Mouse (Mus musculus) kidney, adult 9 months (tissue): ENCODE results near the gene Fopnl.
A peak's percentile ranks its signal among the peaks of the same experiment; 100 is the strongest.

Experiments
- DNase-seq: peaks from one replicate; pipeline ENCODE4 v3.0.0; 2022

Gene Fopnl

GRCm38 (mm10) chr16:14316884-14317876 is at the start of gene Fopnl:
Gene Fopnl (minus strand): TSS chr16:14317405.
- peak; percentile 98 for DNase-seq

DNA sequence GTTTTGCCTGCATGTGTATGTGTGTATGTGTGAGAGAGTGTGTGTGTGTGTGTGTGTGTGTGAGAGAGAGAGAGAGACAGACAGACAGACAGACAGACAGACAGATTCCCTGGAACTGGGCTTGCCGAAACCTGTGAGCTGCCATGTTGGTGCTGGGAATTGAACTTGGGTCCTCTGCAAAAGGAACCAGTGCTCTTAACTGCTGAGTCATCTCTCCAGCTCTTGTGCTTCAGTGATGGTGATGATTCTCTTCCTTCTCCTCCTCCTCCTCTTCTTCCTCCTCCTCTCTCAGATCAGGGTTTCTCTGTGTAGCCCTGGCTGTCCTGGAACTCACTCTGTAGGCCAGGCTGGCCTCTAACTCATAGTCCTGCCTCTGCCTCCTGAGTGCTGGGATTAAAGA is 48.8 kb upstream of the Fopnl start:
- no peak for DNase-seq

- no peak for DNase-seq
These were observed 48.3 kb upstream of the Fopnl start for GRCm38 (mm10) chr16:14365457-14365856.

- no peak for DNase-seq
These were observed 46.9 kb upstream of the Fopnl start for GRCm38 (mm10) chr16:14364066-14364465.

DNA sequence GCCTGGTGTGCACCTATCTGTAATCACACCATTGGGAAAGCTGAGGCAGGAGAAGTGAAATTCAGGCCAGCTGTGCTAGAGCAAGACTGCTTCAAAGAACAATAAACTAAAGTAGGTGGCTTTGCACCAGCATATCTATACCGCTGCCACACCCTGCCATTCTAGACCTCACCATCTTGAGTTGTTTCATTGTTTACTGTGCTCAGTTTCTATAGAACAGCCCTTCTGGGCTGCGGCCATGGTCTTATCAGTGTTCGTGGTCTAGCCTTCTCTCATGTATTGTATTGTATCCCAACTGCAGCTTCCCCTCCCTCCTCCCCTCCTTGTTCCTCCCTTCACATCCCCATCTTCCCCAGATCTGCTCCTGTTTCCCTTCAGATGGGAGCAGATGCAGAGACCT is 46.3 kb upstream of the Fopnl start:
- no peak for DNase-seq

GRCm38 (mm10) chr16:14362099-14362820 is 45.1 kb upstream of the Fopnl start:
- DNase-seq = no peak

GRCm38 (mm10) chr16:14361362-14362098 is 44.3 kb upstream of the Fopnl start, which contains the start of gene Abcc1:
Gene Abcc1 (plus strand): TSS chr16:14361558.
- peak; percentile 43 for DNase-seq

DNA sequence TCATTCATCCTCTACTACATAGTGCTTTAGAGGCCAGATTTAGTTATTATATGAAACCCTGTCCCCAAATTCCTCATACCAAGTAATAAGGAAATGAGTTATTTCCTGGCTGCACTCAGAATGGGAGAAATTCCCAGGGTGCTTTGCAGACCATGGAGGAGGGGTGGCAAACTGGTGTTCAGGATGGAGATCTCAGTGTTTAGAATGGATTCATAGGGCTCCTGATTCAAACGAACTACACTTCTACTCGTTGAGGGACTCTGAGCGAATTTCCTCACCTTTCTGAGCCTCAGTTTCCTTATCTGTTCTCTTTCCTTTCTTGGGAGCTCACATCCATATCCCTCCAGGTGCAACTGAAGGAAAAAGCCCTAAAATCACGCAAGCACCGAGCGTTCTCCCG is 43.7 kb upstream of the Fopnl start:
- DNase-seq = no peak

- no peak for DNase-seq
These were observed 41.3 kb upstream of the Fopnl start for GRCm38 (mm10) chr16:14358531-14358930.

DNA sequence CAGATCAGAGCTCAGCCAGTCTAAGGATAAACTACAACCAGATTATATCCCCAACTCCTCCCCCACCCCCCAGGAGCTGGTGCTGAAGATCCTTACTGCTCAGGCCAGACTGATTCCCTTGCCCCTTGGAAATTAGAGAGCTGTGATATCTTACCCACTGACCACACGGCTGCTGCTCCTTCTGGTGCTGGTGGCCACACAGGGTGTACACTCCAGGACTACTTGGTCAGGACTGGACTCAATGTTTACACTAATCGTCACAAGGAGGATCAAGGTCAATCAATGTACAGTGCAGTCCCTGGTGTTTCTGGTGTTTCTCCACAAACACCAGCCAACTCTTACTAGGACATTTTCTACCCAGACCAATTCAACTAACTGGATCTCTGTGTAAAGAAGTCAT is 40.7 kb upstream of the Fopnl start:
- DNase-seq = no peak

- no peak for DNase-seq
These were observed 35.5 kb upstream of the Fopnl start for GRCm38 (mm10) chr16:14352663-14353062.

DNA sequence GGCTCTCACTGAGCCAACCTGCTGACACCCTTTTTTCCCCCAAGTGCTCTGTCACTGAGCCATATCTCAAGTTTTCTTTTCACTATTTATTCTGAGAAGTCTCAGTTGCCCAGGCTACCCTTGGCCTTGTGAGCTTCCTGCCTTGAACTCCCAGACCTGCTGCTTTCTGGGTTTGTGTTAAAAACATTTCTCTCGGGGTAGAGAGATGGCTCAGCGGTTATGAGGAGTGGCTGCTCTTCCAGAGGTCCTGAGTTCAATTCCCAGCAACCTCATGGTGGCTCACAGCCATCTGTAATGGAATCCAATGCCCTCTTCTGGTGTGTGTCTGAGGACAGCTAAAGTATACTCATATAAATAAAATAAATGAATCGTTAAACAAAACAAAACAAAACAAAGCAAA is 35.0 kb upstream of the Fopnl start:
- DNase-seq = no peak

GRCm38 (mm10) chr16:14351571-14351970 is 34.4 kb upstream of the Fopnl start:
- DNase-seq = no peak

GRCm38 (mm10) chr16:14344967-14345366 is 27.8 kb upstream of the Fopnl start:
- DNase-seq = no peak

DNA sequence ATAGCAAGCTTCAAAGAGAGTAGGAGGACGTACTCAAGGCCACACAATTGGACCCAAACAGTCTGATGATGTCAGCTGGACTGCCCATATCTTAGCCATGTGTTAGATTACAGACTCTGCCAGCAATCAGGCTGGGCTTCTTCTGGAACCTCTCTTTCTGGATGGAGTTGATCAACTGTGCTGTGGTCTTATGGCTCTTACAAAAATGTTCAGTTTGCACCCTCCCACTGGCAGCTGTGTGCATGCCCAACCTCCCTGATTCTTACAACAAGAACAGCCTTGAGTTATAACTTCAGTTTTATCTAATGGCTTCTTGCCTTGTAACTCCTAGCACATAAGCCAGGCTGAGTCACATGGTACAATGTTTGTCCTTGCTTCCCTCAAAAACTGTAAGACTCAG is 11.0 kb upstream of the Fopnl start:
- no peak for DNase-seq

GRCm38 (mm10) chr16:14320494-14320893 is 3.3 kb upstream of the Fopnl start:
- DNase-seq = no peak

GRCm38 (mm10) chr16:14319681-14320080 is 2.5 kb upstream of the Fopnl start:
- DNase-seq = no peak

DNA sequence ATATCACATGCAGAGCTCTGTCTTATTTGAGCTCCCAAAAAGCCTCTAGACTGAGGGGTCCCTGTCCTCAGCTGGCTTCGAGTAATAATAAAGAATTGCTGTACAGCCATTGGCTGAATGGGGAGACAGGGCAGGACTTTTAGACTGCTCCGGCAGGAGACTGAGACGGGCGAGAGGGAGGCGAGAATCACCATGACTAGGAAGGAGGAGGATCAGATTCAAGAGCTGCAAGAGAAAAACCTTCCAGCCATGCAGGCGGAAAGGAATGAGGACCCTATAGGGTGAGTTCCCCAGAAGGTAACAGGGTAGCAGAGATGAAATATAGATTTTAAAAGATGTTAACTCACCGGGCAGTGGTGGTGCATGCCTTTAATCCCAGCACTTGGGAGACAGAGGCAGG is 4.3 kb downstream of the Fopnl start:
- DNase-seq = no peak

DNA sequence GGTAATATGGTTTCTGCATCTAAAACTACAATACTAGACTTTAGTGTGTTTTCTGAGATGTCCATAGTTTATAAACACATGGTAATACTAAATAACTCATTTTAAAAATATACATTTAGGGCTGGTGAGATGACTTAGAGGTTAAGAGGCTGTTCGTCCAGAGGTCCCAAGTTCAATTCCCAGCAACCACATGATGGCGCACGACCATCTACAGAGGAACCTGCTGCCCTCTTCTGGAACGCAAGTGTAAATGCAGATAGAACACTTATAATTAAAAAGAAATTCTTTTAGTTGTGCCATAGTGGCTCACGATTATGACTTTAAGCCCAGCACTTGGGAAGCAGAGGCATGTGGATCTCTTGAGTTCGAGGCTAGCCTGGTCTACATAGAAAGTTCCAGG is 5.8 kb downstream of the Fopnl start:
- peak; percentile 23 for DNase-seq

- no peak for DNase-seq
These were observed 7.4 kb downstream of the Fopnl start for GRCm38 (mm10) chr16:14309833-14310232.

DNA sequence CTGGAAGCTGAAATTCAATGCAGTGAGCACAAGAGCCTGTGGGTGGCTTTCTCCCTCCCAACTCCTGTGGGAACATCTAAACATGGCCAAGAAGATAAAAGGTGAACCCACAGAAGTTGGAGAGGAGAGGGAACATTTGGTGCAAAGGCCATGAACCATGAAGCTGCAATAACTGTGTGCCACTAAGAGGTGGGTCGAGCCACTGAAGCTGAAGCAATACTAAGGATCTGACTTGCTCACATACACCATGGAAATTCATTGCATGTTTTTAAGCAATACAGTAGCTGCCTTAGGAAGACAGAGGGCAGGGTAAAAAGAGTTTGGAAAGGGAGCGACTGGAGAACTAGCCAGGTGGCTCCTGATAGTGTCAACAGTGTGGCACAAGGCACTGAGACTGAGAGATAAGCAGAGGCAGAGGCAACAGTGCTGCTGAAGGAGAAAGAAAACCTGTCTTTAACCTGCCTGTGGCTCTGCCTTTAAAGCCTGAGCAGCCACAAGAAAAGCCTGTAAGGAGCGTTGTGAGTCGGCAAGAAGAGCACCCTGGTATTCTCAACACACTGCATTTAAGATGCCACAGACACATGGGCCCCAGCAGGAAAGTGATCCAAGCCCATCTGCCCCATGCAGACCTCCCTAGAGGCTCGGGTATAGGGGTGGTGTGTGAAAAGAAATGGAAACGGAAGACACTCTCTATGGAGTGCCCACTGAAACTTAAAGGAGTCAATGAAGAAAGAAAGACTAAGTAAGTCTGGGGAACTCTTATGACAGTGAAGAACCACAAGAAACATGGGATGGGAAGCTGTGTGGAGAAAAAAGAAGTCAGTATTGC is 8.7 kb downstream of the Fopnl start:
- no peak for DNase-seq

DNA sequence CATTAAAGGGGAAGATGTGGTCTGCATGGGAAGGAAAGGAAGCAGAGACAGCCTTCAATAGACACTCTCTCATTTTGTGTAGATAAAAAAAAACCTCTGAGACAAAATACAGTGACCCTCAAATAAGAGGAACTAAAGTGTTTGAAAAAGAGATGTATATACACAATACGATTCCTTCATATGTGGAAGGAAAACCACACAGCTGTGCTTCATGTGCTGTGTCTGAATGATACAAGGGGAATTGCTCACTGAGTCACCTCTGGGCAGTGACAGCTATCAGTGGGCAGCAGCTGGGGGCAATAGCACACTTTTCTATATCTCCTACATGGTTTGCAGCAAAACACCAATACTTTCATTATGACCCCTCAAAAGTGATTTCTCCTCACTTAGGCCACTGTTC is 9.8 kb downstream of the Fopnl start:
- DNase-seq = no peak
